Mouse (Mus musculus): Measurements from ENCODE around the gene Sppl2a.

DNA sequence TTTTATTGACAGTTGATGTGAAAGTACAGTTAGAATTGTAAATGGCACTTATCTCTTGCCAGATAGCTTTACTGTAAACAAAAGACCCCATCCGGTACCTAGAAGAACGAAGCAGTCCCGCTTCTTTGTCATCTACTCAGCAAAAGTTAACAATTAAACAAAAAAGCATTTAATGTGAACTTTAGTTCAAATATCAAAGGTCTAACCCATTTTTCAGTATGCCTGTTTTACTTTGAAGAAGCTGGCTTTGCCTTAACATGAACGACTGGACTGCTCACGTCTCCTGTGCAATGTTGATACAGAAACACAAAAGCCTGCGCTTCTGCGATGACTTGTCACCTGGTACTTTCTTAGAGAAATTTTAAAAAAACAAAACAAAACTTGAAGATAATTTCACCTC, 40.7 kb downstream of the Sppl2a start:
- no peak for TF ChIP-seq CTCF (IDR thresholded peaks at IDR 0.05)
- TF ChIP-seq EP300 (IDR thresholded peaks at IDR 0.05) = no peak

Data from lung, postnatal 0 days (tissue).